Mouse (Mus musculus): ENCODE measurements around the gene Gjb4.

The Gjb4 gene

DNA sequence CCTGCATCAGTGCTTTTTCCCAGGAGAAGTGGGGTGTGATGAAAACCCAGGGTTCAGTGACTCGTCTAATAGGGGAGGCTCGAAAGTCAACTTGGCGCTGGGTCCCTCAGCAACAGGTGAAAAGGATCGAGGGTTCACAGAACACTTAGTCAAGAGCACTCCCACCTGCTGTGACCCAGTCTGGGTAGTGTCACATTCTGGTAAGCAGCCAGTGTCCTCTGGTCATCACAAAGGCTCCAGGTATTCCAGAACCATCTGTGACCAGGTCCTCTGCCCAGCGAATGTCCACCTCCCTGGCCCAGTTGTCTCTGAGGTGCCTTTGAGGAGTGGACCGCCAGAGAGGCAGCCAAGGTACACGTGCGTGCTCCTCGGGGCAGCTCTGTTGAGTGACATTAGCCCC, 42.3 kb downstream of the Gjb4 start:
- DNase-seq (ENCODE audit: low read depth, low spot score), result no peak

DNA sequence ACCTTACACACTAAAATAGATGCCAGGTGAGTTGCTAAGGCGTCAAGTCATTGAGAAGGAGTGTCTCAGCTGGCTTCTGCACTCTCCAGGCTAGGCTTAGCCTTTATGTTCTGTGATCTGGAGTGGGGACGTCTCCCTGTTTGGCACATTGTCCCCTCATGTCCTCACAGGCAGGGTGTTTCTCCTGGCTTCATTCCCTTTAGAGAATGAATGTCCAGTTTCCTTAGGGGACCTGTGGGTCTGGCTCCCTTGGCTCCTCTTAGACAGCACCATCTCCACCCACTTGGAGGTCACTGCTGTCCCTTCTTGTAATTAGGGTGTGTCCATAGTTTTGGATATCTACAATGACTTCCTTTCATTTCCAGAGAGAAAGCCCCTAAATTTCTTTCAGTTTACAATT, 47.0 kb downstream of the Gjb4 start:
- no peak for DNase-seq (ENCODE audit: low read depth, low spot score)

DNA sequence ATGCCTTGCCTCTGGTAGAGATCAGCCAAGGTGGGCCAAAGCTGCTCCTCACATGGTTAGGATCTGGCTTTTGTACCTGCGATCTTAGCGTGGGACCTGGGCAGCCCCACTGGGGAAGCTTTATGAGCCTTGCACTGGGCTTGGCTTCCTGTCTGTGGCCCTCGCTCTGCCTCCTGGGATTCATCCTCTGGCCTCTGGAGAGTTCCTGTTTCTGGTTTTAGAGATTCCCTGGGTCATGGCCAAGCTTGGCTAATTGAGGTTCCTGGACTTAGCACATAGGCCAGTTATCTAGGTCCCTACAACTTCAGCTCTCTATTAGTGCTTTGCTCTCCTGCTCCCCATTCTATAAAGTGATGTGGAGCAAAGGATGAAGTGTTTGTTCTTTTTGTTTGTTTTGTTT, 50.1 kb downstream of the Gjb4 start:
- no peak for DNase-seq (ENCODE audit: low read depth, low spot score)
